Mouse (Mus musculus): ENCODE data around the gene Myo6.

Gene Myo6

GRCm38 (mm10) chr9:80184138-80184537, 19.3 kb downstream of the Myo6 start:
- no peak for DNase-seq

DNA sequence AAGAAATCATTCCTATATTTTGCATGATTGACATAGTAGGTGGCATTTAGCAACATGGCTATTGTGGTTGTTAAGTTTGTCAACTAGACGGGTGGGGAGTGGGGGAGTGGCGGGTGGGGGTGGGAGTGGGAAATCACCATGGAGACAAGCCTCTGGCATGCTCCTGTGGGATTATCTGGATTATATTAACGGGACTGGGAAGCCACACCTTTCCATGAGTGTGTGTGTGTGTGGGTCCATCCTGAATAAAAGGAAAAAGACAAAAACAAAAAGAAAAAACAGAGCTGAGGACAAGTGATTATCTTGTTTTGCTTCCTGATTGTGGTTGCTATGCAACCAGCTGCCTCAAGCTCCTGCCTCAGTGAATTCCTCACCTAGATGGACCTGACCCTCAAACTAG, 20.9 kb downstream of the Myo6 start:
- DNase-seq = no peak

DNA sequence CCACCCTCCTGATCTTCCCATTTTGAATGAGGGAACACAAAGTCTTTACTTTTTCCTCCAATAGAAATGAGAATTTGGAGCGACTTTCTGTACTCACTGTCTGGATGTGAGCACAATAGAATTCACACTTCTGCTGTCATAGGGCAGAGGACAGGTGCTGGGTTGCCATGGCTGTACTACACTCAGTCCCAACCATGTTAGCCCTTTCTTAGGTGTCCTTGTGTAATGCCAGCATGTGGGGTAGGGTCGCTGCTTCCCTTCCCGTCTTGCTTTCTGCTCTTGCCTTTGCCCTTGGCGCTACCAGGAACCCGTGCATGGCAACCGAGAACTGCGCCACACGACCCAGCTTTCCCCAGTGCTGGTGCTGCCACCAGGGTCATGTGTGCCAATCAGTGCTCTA, 21.9 kb downstream of the Myo6 start:
- no peak for DNase-seq

DNA sequence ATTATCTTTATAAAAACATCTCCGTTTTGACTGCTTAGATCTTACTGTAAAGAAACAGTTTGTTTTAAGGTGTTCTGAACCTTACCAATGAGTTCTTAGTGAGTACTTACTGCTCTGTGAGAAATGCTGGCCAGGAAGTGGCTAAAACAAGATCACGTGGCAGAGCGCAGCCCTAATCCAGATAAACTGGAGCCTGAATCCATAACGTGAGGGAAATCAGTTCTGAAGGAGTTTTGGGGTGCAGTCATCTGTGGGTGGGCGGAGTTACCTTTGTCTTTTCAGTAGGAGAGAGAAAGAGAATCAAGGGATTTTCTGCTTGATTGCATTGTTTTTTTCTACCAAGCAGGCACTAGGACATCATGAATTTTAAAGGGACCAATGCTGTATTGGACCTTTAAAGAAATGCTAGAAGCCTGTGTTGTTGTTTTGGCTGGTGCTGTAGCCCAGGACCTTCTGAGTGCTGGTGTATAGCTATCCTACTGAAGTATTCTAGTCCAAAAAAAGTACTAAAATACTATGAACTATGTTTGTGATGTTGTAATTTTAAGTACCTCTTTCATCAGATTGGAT, 23.6 kb downstream of the Myo6 start:
- no peak for DNase-seq

- no peak for DNase-seq
Observed at GRCm38 (mm10) chr9:80191240-80191639, 26.4 kb downstream of the Myo6 start.

DNA sequence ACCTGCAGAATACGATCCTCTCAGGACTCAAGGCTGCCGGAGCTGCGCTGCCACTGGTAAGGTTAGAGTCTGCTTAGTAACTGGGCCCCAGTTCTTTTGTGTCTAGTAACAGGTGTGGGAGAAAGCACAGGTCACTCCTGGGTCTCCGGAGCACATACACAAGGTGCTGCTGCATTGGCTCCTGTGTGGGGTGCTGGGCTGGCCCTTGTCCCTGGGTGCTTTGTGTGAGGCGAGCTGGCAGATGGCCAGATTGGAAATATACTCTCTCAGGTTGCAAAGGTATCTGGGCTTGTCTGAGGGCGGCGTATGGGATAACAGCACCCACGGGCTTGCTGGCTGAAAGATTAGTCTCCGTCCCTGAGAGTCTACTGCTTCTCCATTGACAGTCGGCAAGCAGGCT, 27.5 kb downstream of the Myo6 start:
- DNase-seq = peak; percentile 47 to 48

- no peak for DNase-seq
Observed at GRCm38 (mm10) chr9:80194446-80194845, 29.6 kb downstream of the Myo6 start.

GRCm38 (mm10) chr9:80196161-80196560, 31.3 kb downstream of the Myo6 start:
- DNase-seq = no peak

DNA sequence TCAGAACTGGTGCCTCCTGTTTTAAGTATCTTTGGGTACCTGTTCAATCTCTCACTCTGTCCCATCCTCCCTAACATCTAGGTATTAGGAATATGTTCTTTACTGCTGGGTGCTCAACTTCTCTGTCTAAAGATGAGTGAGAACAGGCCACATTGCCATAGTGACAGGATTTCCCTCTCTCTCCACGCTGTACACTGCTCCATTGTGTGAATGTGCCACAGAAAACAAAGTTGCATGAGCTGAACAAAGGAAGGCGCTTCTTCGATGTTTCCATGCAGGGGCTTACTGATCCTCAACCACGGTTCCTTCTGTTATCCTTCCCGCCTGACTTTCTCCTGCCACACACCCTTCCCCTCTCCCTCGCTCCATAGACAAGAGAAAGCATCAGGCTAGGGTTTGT, 32.4 kb downstream of the Myo6 start:
- DNase-seq = no peak

DNA sequence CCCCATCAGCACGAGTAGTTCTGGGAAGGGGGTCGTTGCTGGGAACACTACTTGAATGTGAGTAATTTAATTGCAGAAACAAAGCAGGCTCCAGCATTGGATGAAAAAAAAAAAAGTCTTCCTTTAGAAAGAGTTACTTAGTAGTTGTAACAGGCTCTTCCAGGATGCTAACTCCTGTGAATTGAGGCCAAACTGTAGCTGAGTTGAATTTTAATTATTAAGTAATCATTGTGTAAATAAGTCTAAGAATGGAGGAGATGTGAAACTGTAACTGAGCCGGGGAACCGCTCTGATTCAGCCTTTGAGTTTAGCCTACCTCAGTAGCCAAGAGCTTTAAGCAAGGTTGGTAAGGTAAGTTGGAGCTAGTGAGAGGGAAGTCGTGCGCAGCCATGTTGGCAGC, 36.0 kb downstream of the Myo6 start:
- DNase-seq = peak; percentile 36 to 56

- DNase-seq = no peak
Observed at GRCm38 (mm10) chr9:80202374-80203060, 37.7 kb downstream of the Myo6 start.

GRCm38 (mm10) chr9:80208681-80209080, 43.9 kb downstream of the Myo6 start:
- DNase-seq = no peak

- no peak for DNase-seq
Observed at GRCm38 (mm10) chr9:80209459-80209858, 44.6 kb downstream of the Myo6 start.

DNA sequence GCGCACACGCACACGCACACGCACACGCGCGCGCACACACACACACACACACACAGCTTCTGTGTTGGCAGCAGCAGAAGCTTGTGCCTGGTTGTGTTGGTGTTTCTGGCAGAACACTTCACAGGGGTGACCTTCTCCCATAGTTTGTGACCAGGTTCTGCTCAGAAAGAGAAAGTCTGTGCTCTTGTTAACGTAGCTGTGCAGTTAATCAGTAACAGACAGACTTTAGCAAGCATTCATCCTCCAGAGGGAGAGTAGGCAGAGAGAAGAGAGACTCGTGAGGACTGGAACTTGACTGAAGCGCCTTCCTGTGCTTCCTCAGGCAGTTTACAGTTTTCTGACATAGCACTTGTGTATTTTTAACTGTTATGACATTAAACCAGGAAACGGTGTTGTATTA, 45.3 kb downstream of the Myo6 start:
- DNase-seq = peak; percentile 57 to 91

DNA sequence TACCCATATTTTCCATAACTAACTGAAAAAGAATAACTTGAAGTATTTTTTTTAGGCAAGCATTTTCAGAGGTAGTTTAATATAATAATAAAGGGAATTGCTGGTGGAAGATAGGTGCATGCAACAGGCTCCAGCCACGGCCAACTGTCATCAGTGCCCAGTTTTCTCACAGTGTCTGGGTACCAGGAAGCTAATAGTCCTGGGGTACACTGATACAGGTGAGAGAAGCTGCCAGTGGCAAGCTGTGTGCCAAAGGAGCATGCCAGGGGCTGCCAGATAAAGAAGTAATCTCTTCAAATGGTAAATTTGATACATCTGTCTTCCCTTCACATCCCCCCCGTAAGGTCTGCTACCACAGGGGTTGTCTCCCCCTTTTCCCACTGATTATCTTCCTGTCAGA, 48.6 kb downstream of the Myo6 start:
- no peak for DNase-seq

DNA sequence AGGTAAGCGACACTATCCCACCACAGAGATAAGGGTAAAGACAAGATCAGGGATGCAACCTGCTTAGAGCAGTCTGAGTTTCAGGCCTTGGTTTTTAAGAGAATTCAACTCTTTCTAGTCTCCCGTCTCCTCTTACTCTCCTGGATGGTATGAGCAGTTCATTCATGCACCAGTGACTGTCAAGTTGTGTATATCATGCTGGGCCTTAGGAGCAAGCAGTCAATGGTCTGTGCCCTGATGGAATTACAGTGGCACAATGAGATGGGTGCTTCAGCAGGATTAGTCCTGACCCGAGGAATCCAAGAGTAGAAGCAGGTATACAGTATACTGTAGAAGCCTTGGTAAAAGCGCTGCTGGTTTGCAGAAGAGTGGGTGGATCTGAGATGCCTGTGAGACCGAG, 50.7 kb downstream of the Myo6 start:
- no peak for DNase-seq

DNA sequence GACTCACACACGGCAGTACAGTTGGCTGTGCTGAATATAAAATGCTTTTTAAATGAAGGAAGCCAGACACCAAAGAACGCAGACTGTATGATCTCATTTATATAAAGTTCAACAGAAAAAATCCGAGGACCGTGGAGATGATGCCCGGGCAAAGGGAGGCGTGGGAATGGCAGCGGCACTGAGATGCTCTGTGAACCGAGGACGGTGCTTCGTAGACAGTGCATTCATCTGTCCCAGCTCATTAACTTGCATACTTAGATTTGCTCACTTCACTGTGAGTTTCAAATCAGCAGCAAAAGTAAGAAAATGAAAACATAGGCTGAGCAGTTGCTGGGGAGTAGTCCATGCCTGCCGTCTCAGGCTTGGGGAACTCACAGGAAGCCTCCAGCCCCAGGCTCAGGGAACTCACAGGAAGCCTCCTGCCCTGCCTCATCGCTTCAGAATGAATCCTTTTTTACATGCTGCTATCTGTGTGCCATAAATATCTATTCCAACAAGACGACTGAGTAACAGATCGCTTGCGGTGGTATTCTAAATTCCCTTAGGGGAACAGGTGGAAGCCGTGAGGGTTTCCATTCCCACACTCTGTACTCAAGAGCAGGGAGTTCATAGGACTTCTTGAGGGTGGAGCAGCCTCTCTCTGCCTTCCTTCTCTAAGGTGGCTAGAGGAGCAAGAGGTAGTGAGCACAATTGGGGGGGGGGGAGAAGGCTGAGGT, 52.1 kb downstream of the Myo6 start:
- no peak for DNase-seq

DNA sequence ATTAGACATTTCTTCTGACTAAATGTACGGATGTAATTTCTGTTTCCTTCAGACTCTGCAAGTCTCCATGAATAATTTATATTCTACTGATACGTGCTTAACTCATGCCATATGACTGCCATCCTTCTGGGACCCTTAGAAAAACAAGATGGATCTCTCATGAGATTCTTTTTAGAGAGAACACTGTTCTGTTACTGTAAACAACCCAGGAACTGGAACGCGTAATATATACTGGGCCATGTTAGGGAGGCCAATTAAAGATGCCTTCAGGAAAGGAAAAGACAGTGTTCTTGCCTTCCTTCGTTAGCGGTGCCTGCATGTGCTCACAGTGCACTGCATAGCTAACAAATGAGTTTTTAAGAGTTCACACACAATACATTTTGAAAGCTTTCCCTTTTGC, 53.9 kb downstream of the Myo6 start:
- DNase-seq = no peak

DNA sequence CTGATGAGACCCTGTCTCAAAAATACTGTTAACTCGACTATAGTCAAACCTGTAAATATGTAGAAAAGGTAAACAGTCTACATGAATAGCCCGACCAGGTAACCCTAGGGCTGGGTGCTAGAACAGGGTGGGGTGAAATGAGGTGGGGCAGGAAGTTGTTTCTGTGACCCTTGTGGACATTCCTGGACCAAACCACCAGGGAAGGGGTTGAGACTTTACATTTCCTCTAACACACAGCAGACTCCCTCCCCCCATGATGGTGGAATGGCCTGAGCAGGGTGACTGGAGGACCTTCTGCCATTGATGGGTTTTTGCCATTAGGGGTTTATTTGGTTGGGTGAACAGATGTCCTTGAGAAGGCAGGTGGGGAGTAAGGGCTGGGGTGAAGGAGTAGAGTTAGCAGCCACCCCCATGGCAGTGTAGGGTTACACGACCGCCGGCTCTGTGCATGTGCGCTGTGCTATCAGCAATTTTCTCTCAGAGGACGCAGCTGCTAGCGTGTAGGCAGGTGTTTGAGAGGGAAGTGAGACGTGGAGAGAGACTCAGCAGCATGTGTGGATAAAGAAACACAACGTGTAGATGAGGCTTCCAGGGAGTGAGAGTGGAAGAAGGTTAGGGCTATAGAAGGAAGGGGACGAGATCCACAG, 59.3 kb downstream of the Myo6 start:
- DNase-seq = no peak

GRCm38 (mm10) chr9:80226579-80227325, 61.9 kb downstream of the Myo6 start:
- DNase-seq = no peak

DNA sequence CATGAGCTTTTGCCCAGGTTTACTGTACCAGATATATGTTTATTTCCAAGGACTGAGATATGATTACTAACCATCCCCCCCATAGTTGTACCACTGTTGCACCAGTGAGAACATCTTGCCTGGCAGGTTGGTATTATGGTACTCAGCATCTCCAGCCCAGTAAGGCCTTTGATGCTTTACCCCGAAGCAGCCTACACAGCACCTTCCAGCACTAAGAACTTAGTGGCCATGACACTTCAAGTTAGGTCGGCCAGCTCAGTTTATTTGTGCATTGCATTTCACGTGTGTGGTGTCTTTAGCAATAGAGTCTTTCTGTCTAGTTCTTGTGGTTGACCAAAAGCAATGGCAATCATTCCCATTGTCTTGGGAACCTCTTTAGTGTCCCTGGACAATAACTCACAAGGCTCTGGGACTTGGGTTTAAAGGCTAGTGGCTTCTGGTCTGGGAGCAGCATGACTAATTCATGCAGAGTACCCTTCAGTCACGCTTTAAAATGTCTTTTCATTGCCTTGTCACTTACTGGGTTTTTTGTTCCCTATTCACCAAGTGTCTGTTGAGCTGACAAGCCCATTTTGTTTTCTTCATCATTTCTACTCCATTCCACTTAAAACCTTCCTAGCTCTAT, 69.1 kb downstream of the Myo6 start:
- DNase-seq = no peak

DNA sequence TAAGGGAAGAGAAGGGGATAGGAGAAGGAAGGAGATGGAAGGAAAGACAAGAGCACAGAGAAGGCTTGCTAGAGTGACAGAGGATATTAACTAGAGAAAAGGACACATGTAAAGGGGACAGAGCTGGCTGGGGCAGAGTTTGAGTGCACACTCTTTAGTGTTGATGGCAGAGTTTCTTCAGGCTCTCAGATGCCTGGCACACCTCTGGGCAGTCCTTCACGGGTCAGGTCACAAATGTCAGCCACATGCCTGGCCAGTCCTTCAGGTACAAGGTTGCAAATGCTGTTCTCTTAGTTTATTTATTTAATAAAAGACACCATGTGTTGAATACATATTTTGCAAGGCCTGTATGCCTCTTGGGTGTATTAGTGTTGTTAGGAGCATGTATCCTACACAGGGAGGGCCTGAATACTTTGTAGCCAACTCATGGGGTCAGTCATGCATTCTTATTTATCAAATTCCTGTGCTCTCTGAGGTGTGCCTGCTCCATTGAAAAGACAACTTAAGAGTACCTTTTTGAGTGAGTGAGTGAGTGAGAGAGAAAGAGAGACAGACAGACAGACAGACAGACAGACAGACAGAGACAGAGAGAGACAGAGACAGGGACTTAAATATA, 72.5 kb downstream of the Myo6 start:
- peak; percentile 55 to 66 for DNase-seq

Measured in kidney, adult 8-10 months (tissue).